Mouse (Mus musculus) hindbrain, postnatal 0 days (tissue): ENCODE measurements at regions not wholly inside any gene's neighbourhood (a gene's known extent, or its start where the extent isn't known, plus 50 kb on each side); places are given as distances from the start of the nearest gene placed in this dataset.

ENCODE experiments used
- ATAC-seq: fragments of 200-750 bp; cut with Nextera tagmentation; 2 replicates; pipeline ENCODE4 v1.8.0; 2017; ENCODE audit warnings: mild to moderate bottlenecking, moderate TSS enrichment, moderate library complexity
- DNase-seq: peaks from one replicate; pipeline ENCODE4 v3.0.0-alpha.2; 2015; ENCODE audit warnings: low spot score
- H3K27ac ChIP-seq: fragments of 300-500 bp; sonication (generic); 2 replicates; pipeline ENCODE4 v1.5.1; 2014; ENCODE audit warnings: mild to moderate bottlenecking
- H3K27me3 ChIP-seq: fragments of 300-500 bp; sonication (generic); 2 replicates; pipeline ENCODE4 v1.6.1; 2014; ENCODE audit warnings: low read length, mixed read lengths; ENCODE audit not compliant: insufficient read depth
- H3K36me3 ChIP-seq: fragments of 300-500 bp; sonication (generic); 2 replicates; pipeline ENCODE4 v1.6.1; 2014; ENCODE audit warnings: low read length, mixed read lengths; ENCODE audit not compliant: insufficient read depth
- H3K4me1 ChIP-seq: fragments of 300-500 bp; sonication (generic); 2 replicates; pipeline ENCODE4 v1.6.1; 2014; ENCODE audit warnings: antibody characterized with exemption, low read length, mixed read lengths; ENCODE audit not compliant: insufficient read depth
- H3K4me2 ChIP-seq: fragments of 300-500 bp; sonication (generic); 2 replicates; pipeline ENCODE4 v1.6.1; 2014; ENCODE audit warnings: low read depth, mild to moderate bottlenecking, low read length, moderate library complexity, mixed read lengths
- H3K4me3 ChIP-seq: fragments of 300-500 bp; sonication (generic); 2 replicates; pipeline ENCODE4 v1.5.1; 2014; ENCODE audit warnings: low read length
- H3K9ac ChIP-seq: fragments of 300-500 bp; sonication (generic); replicated peaks from 2 replicates; pipeline ENCODE4 v1.6.1; 2014; ENCODE audit warnings: mild to moderate bottlenecking, low read length, moderate library complexity, mixed read lengths
- H3K9me3 ChIP-seq: fragments of 300-500 bp; sonication (generic); 2 replicates; pipeline ENCODE4 v1.6.1; 2016; ENCODE audit warnings: low read length, mixed read lengths
- CTCF ChIP-seq: IDR thresholded peaks from 2 replicates; pipeline ENCODE4 v1.5.1; 2016; ENCODE audit warnings: antibody characterized with exemption, control low read depth, low read depth
- WGBS: fragments of 180-500 bp; shearing (Covaris S2); extraction: QIAGEN DNeasy Blood & Tissue Kit; methylation state at CpG from one replicate; pipeline ENCODE4 v1.1.7; 2014; 5-methylcytosine and 5-hydroxymethylcytosine counted together

DNA sequence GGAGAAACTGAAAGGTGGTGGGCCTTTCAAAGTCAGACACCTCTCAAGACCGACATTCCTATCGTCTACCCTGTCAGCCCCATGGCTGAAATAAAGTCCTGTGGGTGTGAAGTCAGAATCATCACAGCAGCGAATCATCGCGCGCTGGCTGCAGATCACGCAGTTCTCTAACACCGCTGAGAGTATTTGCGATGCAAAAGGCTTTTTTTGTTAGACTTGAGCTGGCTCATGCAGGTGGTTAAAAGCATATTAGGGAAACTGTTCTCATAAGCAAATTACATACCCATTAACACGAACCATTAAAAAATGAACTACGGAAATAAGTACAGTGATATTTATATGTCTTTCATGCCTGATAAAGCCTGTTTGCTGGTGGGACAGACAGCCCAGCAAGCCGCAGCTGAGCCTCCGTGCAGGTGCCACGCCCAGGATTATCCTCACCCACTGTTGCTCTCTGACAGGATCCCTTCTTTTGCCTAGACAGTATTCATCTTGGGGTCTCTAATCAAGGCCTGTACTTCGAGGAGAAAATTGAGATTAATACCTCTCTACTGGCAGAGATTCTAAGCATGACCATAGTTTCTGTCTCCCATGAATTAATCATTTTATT lies 365.5 kb downstream of the Foxo1 start:
- H3K9ac ChIP-seq, result no peak overlapping the region

DNA sequence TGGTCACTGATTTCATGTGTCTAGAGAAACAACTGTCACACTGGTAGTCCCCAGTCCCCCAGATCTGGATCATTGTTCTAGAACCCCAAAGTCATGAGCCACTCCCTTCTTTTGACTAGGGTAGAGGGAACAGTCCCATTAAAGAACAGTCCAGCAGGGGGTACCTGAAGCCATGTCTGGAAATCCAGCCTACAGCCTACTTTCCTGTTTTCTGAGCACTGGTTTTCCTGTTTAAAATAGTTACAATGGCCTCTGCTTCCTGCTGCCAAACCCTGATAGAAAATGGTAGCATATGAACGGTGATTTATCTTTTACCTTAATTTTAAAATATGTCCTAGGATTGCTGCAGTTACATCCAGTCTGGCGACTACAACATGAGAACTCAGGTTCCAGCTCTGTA lies 364.5 kb downstream of the Foxo1 start:
- no peak overlapping the region for H3K27ac ChIP-seq
- no peak overlapping the region for H3K4me2 ChIP-seq
- ATAC-seq (no peak), DNase-seq (no peak)
- H3K4me1 ChIP-seq, result no peaks in the 10 kb centered on the region
- H3K27me3 ChIP-seq, result no peaks in the 10 kb centered on the region
- no peak for TF ChIP-seq CTCF
- no peak overlapping the region for H3K4me3 ChIP-seq
- H3K36me3 ChIP-seq, result no peaks in the 10 kb centered on the region
- no peak overlapping the region for H3K9ac ChIP-seq
- 82% methylated on average over 2 of the region's 2 CpGs for WGBS
- no peaks in the 10 kb centered on the region for H3K9me3 ChIP-seq

More for the DNA sequence above, 365.5 kb downstream of the Foxo1 start:
- TF ChIP-seq CTCF, result no peak
- WGBS, result 71% methylated on average over 15 of the region's 15 CpGs
- Histone ChIP-seq H3K4me2 (no peak overlapping the region), H3K27me3 (no peaks in the 10 kb centered on the region), H3K27ac (no peak overlapping the region), H3K36me3 (no peaks in the 10 kb centered on the region), H3K4me3 (no peak overlapping the region), H3K9me3 (no peaks in the 10 kb centered on the region), H3K4me1 (no peaks in the 10 kb centered on the region)
- no peak for DNase-seq
- ATAC-seq, result no peak

DNA sequence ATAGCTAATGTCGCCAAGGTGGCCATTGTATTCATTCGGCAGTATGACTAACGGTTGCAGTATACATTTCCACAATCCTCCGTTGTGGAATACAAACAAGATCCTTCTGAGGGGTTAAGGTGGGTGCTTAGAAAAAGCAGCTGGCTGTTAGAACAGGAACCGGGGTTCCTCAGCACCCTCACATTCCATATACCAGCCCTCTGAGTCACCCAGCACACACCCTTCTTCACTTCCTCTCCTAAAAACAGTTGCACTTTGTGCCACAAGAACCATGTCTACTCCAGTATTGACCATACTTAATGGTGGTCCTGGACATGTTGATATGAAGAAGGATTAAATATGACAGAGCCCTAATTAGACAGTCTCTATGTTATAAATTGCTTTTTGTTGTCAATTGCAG lies 362.1 kb downstream of the Foxo1 start:
- ATAC-seq (no peak), DNase-seq (no peak)
- Histone ChIP-seq H3K27ac (no peak overlapping the region), H3K4me3 (no peak overlapping the region), H3K4me2 (no peak overlapping the region), H3K36me3 (no peaks in the 10 kb centered on the region), H3K27me3 (no peaks in the 10 kb centered on the region), H3K4me1 (no peaks in the 10 kb centered on the region), H3K9ac (no peak overlapping the region), H3K9me3 (no peaks in the 10 kb centered on the region)
- 79% methylated on average over 5 of the region's 5 CpGs for whole genome bisulfite sequencing
- TF ChIP-seq CTCF, result no peak

DNA sequence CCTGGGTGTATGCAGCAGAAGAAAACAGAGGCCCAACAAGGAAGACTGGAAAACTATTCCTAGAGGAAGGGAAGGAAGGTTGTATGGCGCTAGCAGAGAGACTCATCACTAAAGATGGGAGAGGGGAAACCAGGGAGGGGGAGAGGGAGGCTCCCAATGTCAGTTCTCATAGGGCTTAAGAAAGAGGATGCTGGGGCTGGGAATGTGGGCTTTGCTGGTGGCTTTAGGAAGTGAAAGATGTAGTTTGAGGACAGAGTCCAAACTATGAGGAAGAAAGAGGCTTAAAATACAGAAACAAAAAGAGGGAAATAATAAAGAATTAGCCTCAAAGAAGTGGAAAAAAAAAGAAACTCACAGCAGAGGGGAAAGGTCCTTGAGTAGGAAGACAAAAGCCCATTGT lies 357.0 kb downstream of the Foxo1 start:
- no peak for TF ChIP-seq CTCF
- H3K27ac ChIP-seq, result no peak overlapping the region
- H3K4me3 ChIP-seq, result no peak overlapping the region
- H3K36me3 ChIP-seq, result no peaks in the 10 kb centered on the region
- no peak for DNase-seq
- H3K27me3 ChIP-seq, result no peaks in the 10 kb centered on the region
- no peak overlapping the region for H3K4me2 ChIP-seq
- ATAC-seq, result no peak
- no peaks in the 10 kb centered on the region for H3K9me3 ChIP-seq
- WGBS, result 66% methylated on average over 1 of the region's 1 CpGs
- H3K4me1 ChIP-seq, result no peaks in the 10 kb centered on the region
- H3K9ac ChIP-seq, result no peak overlapping the region

DNA sequence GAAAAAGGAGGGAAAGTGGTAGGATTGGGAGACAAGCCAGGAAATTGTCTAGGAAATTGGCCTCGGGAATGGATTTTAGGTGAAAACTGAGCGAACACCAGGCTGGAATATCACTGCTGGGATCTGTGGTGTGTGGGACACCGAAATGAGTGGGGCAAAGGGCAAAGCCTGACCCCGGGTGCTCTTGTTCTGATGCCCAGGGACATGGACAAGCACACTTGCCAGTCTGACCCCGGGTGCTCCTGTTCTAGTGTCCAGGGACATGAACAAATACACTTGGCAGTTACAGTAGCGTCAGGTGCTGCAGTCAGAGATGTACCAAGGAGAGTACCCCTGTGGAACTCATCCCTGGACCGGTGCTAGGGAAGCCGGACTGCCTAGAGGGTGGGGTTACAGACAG lies 354.4 kb downstream of the Foxo1 start:
- no peak for DNase-seq
- 87% methylated on average over 8 of the region's 8 CpGs for WGBS
- Histone ChIP-seq H3K36me3 (no peaks in the 10 kb centered on the region), H3K4me2 (no peak overlapping the region), H3K4me3 (no peak overlapping the region), H3K27ac (no peak overlapping the region), H3K4me1 (no peaks in the 10 kb centered on the region), H3K27me3 (no peaks in the 10 kb centered on the region), H3K9ac (no peak overlapping the region), H3K9me3 (no peaks in the 10 kb centered on the region)
- TF ChIP-seq CTCF, result no peak
- ATAC-seq, result no peak

DNA sequence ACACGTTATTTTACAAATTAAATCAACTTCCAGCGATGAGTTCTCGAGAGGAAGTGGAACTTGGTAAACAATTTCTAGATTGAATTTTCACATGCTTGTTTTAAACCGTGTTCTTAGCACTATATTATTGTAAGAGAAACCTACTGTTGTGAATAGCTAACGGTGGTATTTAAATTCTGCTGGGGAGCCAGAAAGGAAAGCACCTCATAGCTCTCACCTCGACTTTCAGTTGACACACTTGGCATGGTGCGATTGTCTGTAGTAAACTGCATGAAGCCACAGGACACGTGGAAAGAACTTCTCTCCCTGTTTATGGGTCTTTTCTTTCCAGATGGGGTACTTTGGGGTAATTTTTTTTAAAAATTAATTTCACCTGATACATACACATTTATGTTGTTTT lies 353.8 kb downstream of the Foxo1 start:
- H3K4me2 ChIP-seq, result no peak overlapping the region
- WGBS, result 84% methylated on average over 8 of the region's 8 CpGs
- no peaks in the 10 kb centered on the region for H3K4me1 ChIP-seq
- H3K4me3 ChIP-seq, result no peak overlapping the region
- H3K36me3 ChIP-seq, result no peaks in the 10 kb centered on the region
- no peak overlapping the region for H3K27ac ChIP-seq
- ATAC-seq, result no peak
- no peak for TF ChIP-seq CTCF
- DNase-seq, result no peak
- no peaks in the 10 kb centered on the region for H3K27me3 ChIP-seq
- H3K9me3 ChIP-seq, result no peaks in the 10 kb centered on the region
- no peak overlapping the region for H3K9ac ChIP-seq

DNA sequence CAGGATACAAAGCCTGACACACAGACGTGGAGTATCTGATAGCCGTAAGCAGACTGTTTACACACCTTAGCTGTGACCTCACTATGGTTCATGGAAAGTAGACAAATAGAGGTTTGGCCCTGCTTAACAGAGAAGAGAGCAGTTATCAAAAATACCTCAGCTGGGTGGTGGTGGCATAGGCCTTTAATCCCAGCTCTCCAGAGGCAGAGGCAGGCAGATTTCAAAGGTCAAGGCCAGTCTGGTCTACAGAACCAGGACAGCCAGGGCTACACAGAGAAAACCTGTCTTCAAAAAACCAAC lies 350.7 kb downstream of the Foxo1 start:
- H3K36me3 ChIP-seq, result no peaks in the 10 kb centered on the region
- no peak overlapping the region for H3K4me2 ChIP-seq
- H3K27me3 ChIP-seq, result no peaks in the 10 kb centered on the region
- DNase-seq (no peak), ATAC-seq (no peak)
- 94% methylated on average over 2 of the region's 2 CpGs for WGBS
- H3K9me3 ChIP-seq, result no peaks in the 10 kb centered on the region
- no peak overlapping the region for H3K27ac ChIP-seq
- TF ChIP-seq CTCF, result no peak
- H3K4me1 ChIP-seq, result no peaks in the 10 kb centered on the region
- H3K9ac ChIP-seq, result no peak overlapping the region
- no peak overlapping the region for H3K4me3 ChIP-seq
